Mouse (Mus musculus): ENCODE measurements at regions not wholly inside any gene's neighbourhood (a gene's known extent, or its start where the extent isn't known, plus 50 kb on each side); places are given as distances from the start of the nearest gene placed in this dataset.

DNA sequence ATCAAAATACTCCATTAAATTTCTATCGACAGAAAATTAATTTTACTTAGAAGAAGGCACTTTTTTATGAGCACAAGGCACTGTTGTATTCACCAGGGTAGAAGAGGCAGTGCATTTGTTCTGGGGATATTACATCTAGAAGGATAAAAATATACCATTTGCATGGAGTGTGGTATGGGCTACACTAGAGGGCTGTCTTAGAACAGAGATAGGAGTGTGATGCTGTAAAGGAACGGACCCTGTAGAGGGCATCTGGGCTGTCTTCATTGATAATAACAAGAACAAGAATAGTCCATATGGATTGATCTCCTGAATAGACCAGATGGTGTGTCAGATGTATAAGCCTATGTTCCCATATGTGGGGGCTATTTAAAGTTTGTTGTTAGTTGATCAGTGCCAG, 388.9 kb downstream of the Eepd1 start:
- TF ChIP-seq POLR2A (IDR thresholded peaks at IDR 0.05; ENCODE audit: low read depth, low read length) = no peak
- TF ChIP-seq CTCF (conservative IDR thresholded peaks at IDR 0.05; ENCODE audit: insufficient read depth, insufficient read length, low read depth, low read length) = no peak
